Mouse (Mus musculus): ENCODE measurements at regions not wholly inside any gene's neighbourhood (a gene's known extent, or its start where the extent isn't known, plus 50 kb on each side); places are given as distances from the start of the nearest gene placed in this dataset.

GRCm38 (mm10) chr13:107868906-107869305 is 175.3 kb upstream of the Smim15 start:
- no peak for TF ChIP-seq GATA4 (IDR thresholded peaks at IDR 0.05; ENCODE audit: insufficient replicate concordance, low read length)

GRCm38 (mm10) chr13:107866825-107867224 is 177.4 kb upstream of the Smim15 start:
- no peak for TF ChIP-seq GATA4 (IDR thresholded peaks at IDR 0.05; ENCODE audit: insufficient replicate concordance, low read length)

GRCm38 (mm10) chr13:107862793-107863654 is 181.2 kb upstream of the Smim15 start:
- TF ChIP-seq GATA4 (IDR thresholded peaks at IDR 0.05; ENCODE audit: insufficient replicate concordance, low read length), result no peak

DNA sequence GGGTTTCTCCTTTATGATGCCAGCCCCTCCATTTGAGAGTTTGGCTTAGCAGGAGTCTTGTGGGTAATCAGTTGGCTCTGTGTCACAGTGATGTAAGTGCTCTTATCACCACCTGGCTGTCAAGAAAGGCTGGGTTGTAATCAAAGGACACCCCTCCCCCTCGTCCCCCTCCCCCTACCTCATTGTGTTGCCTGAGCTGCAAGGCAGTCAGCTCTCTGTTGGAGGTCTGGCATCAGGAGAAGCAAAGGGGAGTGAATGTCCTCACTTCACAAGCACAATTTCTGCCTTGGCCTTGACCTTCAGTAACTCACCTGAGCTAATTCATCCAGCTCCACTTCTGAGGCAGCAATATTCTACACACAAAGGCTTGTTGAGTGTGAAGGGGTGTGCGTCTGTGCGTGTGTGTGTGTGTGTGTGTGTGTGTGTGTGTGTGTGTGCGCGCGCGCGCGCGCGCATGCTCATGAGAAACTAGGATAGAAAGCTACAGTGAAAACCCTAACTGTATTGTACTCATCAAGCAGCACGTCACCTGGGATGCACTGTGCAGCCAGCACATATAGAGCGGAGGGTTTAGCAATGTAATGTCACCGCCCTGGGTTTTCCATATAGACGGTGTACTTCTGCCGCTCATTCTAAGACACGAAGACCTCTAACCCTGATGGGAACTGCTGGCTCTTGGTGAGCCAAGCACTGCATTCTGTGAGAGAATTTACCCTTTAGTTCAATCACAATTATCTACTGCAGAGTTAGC is 182.7 kb upstream of the Smim15 start:
- no peak for TF ChIP-seq GATA4 (IDR thresholded peaks at IDR 0.05; ENCODE audit: insufficient replicate concordance, low read length)

GRCm38 (mm10) chr13:107857043-107857755 is 187.0 kb upstream of the Smim15 start:
- TF ChIP-seq GATA4 (IDR thresholded peaks at IDR 0.05; ENCODE audit: insufficient replicate concordance, low read length), result no peak

DNA sequence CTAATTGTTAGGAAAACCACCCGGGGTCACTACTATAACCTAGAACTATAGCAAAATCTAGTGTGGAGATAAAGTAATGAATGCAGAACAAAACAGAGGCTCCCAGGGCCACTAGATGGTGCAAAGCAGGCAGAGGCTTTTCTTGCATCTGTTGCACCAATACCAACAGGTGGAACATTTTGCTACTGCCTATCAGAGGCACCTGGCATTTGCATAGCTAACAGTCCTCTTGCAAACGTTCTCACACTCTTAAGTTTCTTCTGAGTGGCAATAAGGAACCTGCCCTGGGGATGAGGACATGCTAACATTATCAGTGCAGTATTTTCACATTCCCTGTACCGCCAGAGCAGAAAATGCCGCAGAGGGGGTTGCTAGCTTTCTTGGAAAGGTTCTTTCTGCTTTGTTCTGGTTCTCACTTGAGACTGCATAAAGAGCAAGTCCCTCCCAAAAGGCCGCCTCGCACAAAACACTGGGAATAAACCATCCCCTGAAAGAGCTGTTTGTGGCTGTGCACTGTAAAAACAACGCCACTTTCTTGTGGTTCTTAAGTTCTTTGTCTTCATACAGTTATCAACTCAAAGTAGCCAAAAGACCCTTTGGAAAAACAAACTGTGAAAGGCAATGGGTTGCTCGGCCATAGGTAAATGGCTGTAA is 193.2 kb upstream of the Smim15 start:
- no peak for TF ChIP-seq GATA4 (IDR thresholded peaks at IDR 0.05; ENCODE audit: insufficient replicate concordance, low read length)

GRCm38 (mm10) chr13:107848871-107849270 is 195.4 kb upstream of the Smim15 start:
- no peak for TF ChIP-seq GATA4 (IDR thresholded peaks at IDR 0.05; ENCODE audit: insufficient replicate concordance, low read length)

DNA sequence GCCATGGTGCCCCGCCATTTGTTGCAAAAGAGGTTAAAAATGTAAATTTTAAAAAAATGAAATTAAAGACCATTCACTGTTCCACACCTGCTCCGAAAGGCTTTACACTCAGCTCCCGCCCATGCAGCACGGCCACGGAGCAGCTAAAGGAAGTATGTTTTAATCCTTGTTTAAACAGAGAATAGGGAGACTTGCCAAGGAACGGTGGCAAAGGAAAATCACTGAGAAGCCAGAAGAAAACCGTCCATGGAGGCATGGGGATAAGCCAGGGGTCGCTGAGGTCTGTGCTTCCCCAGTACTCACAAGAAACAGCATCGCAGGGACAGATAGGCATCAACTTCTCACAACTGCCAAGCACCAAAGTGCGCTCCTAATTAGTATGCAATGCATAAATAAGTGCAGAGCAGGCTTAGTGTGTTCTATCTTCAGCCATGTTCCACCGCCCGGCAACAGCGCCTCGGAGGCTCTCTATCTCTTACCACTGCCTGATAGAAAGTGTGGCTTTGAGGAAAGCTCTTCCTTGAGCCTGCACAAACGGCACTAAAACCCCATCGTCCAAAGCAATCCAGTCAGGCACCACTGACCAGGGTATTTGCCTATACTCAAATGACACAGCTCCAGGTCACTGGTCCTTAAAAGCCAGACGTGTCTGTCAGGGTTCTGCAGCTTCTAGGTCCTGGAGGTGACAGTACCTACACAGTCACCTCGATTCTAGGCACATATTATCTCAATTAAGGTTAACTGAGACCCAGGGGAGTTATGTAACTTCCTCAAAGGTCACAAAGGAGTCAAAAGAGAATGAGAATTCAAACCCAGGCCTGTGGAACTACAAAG is 196.8 kb upstream of the Smim15 start:
- no peak for TF ChIP-seq GATA4 (IDR thresholded peaks at IDR 0.05; ENCODE audit: insufficient replicate concordance, low read length)

DNA sequence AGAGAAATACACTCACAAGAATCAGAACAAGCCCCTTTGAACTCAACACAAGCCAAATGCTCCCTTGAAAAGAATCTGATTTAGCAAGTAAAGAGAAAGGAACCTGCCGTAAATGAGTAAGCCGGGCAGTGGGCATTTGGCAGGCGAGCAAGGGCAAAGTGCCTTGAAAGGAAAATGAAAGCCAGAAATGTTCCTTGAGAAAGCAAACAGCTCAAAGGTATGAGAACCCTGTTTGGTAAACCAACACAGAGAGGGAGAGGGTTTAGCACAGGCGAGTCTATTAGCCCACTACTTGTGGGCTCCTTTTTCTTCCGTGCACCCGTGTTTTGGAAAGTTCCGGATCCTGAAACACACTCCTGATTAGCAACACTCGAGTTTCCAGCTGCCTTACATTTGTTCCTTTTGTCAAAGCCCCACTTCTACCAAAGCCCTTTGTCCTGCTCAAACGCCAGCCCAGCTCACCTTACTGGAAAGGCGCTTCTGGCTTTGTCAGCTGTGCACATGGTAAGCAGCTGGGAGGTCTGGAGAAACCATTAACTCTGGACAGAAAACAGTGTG is 197.5 kb upstream of the Smim15 start:
- TF ChIP-seq GATA4 (IDR thresholded peaks at IDR 0.05; ENCODE audit: insufficient replicate concordance, low read length), result no peak

- no peak for TF ChIP-seq GATA4 (IDR thresholded peaks at IDR 0.05; ENCODE audit: insufficient replicate concordance, low read length)
These were observed 198.4 kb upstream of the Smim15 start for GRCm38 (mm10) chr13:107845838-107846237.

GRCm38 (mm10) chr13:107844085-107844484 is 200.2 kb upstream of the Smim15 start:
- no peak for TF ChIP-seq GATA4 (IDR thresholded peaks at IDR 0.05; ENCODE audit: insufficient replicate concordance, low read length)

- TF ChIP-seq GATA4 (IDR thresholded peaks at IDR 0.05; ENCODE audit: insufficient replicate concordance, low read length), result no peak
These were observed 206.0 kb upstream of the Smim15 start for GRCm38 (mm10) chr13:107838126-107838715.

GRCm38 (mm10) chr13:107837206-107837952 is 206.9 kb upstream of the Smim15 start:
- TF ChIP-seq GATA4 (IDR thresholded peaks at IDR 0.05; ENCODE audit: insufficient replicate concordance, low read length), result no peak
